Mouse (Mus musculus) cortical plate, adult 2 months (tissue): ENCODE results near the gene Nkx1-2.

Experiments
- CTCF ChIP-seq: fragments of 200-500 bp; IDR thresholded peaks from 2 replicates; pipeline ENCODE4 v1.5.1; 2011; ENCODE audit warnings: mild to moderate bottlenecking, control low read depth, low read length; ENCODE audit not compliant: insufficient read depth; ENCODE audit errors: extremely low read depth
- POLR2A ChIP-seq: fragments of 200-500 bp; IDR thresholded peaks from 2 replicates; pipeline ENCODE4 v1.6.1; 2011; ENCODE audit warnings: mild to moderate bottlenecking, low read length, control low read depth; ENCODE audit not compliant: insufficient read depth; ENCODE audit errors: extremely low read depth

- TF ChIP-seq POLR2A (no peak), CTCF (no peak)
These were observed 22.5 kb downstream of the Nkx1-2 start for GRCm38 (mm10) chr7:132576891-132577290.
